Mouse (Mus musculus): Measurements from ENCODE around the gene Rmdn3. TPM values are rescaled to one million over a fixed set of nuclear protein-coding genes. Genes with fewer than 3 reads are reported as not detected.

Gene Rmdn3
- polyA plus RNA-seq, 1 experiment = 124 TPM

DNA sequence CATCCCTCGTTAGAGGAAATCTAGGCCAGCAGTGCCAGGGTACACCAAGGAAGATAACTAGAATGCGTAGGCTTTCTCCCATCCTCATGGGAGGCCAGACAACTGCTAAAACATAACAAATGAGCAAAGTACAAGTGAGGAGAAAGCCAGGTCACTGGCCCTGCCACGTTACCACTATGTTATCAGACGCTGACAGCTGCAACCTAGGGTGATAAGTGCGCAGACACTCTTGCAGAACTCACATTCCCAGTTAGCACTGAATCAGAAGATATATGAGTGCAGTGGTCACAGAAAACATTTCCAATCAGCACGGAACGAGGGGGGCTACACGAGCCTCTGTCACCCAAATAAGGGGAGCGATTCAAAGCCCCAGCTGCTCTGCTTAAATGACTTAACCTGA, 1.4 kb downstream of the Rmdn3 start:
- H3K4me3 ChIP-seq (ENCODE audit: insufficient read depth, low read depth, low read length) = peak overlapping the region; percentile 83
- H3K27ac ChIP-seq (replicated peaks; ENCODE audit: low read depth, low read length) = peak overlapping the region; percentile 46
- peaks cover 12% of the 10 kb centered on the region for H3K4me1 ChIP-seq (ENCODE audit: control insufficient read depth, insufficient read depth, insufficient read length, low read length)

DNA sequence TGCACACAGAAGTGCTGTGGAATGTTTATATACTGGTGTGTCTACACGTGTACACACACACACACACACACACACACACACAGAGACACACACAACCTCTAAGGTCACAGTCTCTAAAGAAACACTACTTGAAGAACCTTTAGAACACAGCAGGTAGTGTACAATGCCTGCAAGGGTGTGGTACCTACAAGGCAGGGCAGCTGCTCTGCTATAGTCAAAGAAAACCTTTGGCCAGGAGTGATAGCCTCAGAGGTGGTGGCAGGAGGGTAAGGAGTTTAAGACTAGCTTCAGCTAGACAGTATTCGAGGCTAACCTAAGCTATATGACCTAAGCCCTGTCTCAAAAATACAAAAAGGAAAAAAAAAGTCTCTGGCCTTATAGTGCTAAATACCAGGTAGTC, 2.2 kb downstream of the Rmdn3 start:
- Histone ChIP-seq H3K4me1 (ENCODE audit: control insufficient read depth, insufficient read depth, insufficient read length, low read length) (peaks cover 12% of the 10 kb centered on the region), H3K27ac (replicated peaks; ENCODE audit: low read depth, low read length) (peak overlapping the region; percentile 61), H3K4me3 (ENCODE audit: insufficient read depth, low read depth, low read length) (no peak overlapping the region)

DNA sequence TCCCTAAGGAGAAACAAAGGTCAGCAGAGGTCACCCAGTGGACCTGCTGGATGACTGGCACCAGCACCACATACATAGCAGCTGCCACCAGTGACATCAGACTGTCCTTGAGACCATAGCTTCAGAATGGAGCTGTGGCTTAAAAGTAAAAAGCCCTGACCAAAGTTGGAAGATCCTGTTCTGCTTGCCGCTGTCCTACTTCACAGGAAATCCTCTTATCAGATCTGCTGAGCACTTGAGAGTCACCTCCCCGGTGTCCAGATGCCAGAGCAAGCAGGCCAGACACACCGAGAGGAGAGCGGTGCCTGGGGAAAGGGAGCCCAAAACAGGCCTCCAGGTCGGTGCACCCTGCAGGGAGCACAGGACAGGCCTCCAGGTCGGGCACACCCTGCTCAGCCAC, 4.6 kb downstream of the Rmdn3 start:
- Histone ChIP-seq H3K4me1 (ENCODE audit: control insufficient read depth, insufficient read depth, insufficient read length, low read length) (peaks cover 12% of the 10 kb centered on the region), H3K4me3 (ENCODE audit: insufficient read depth, low read depth, low read length) (no peak overlapping the region)

DNA sequence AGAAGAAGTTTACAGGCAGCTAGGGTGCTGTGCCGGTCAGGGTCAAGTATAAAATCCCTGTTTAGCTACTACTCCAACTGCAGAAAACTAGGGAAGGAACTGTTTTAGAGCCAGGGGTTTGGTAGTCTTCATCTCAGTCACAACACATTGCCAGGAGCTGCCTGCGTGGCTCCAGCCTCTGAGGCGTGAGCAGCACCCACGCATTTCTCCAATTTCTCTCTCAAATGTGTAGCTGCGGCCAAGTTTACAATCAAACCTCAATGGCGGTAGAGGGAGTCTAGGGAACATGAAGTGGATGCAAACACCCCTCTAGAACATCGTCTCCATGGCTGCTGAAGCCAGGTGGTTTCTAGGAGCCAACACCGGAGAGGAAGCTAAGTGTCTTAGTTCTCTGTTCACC, 9.1 kb downstream of the Rmdn3 start:
- no peak overlapping the region for H3K27ac ChIP-seq (replicated peaks; ENCODE audit: low read depth, low read length)
- peaks cover 7% of the 10 kb centered on the region; the same call in 1 of the 2 replicates for H3K4me1 ChIP-seq (ENCODE audit: control insufficient read depth, insufficient read depth, insufficient read length, low read length)
- no peak overlapping the region for H3K4me3 ChIP-seq (ENCODE audit: insufficient read depth, low read depth, low read length)

More for the DNA sequence above, 4.6 kb downstream of the Rmdn3 start:
- peak overlapping the region; percentile 95 for H3K27ac ChIP-seq (replicated peaks; ENCODE audit: low read depth, low read length)

DNA sequence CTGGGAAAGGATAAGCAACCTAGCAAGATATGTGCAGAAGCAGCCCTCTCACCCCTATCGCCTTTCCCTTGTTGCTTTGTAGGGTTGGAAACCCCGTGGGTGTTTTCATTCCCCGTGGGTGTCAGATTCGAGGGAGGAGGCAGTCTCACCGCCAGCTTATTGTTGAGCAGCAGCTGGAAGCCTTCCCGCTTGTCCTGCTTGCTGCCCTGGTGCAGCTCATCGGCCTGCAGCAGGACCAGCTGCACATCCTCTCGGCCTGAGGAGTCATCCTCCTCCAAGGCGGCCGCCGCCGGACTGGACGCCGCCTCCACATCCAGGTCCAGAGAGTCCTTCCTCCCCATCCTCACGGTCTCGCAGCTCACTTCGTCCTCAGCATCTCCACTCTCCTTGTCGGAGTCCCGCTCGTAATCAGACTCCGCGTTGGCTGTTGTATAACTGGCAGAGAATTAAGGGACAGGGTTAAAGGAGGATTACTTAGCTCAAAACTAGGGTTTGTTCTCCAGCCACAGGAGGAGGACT, 9.6 kb downstream of the Rmdn3 start:
- Histone ChIP-seq H3K4me1 (ENCODE audit: control insufficient read depth, insufficient read depth, insufficient read length, low read length) (peaks cover 3% of the 10 kb centered on the region; the same call in 1 of the 2 replicates), H3K27ac (replicated peaks; ENCODE audit: low read depth, low read length) (no peak overlapping the region)

DNA sequence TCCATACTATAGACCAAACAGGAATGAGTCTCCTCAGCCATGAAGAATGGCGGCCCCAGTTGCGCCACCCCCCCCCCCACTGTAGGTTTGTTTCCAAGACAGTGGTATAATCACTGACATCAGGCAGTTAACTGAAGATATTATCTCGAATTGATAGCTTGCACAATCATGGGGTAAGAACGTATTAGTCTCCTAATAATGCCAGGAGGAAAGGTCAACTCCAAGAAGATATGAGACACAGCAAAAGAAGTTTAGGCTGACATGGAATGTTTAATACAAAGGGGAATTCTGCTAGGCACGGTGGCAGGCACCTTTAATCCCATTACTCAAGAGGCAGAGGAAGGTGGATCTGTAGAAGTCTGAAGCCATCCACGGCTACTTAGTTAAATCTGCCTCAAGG, 10.4 kb downstream of the Rmdn3 start:
- Histone ChIP-seq H3K4me1 (ENCODE audit: control insufficient read depth, insufficient read depth, insufficient read length, low read length) (no peaks in the 10 kb centered on the region), H3K4me3 (ENCODE audit: insufficient read depth, low read depth, low read length) (no peak overlapping the region)

More for the DNA sequence above, 9.6 kb downstream of the Rmdn3 start:
- no peak overlapping the region for H3K4me3 ChIP-seq (ENCODE audit: insufficient read depth, low read depth, low read length)

DNA sequence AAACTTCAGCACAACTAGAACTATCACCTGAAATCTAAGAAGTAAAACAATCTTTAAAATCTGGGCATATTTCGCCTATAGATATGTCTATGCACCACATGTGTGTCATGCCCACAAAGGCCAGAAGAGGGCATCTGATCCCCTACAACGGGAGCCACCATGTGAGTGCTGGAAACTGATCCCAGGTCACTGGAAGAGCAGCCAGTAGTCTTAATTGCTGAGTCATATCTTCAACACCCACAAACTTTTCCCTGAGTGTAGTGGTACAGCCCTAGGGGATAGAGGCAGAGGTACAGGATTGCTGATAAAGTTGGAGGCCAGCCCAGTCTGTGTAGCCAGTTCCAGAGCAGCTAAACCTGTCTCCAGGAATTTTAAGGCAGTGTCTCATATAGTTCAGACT, 11.6 kb downstream of the Rmdn3 start:
- no peak overlapping the region for H3K4me3 ChIP-seq (ENCODE audit: insufficient read depth, low read depth, low read length)
- H3K4me1 ChIP-seq (ENCODE audit: control insufficient read depth, insufficient read depth, insufficient read length, low read length) = no peaks in the 10 kb centered on the region
- H3K27ac ChIP-seq (replicated peaks; ENCODE audit: low read depth, low read length) = no peak overlapping the region

More for the DNA sequence above, 10.4 kb downstream of the Rmdn3 start:
- 0 out of 2 replicates have a peak overlapping the region, but pooled peaks have one; percentile 3 for H3K27ac ChIP-seq (replicated peaks; ENCODE audit: low read depth, low read length)

DNA sequence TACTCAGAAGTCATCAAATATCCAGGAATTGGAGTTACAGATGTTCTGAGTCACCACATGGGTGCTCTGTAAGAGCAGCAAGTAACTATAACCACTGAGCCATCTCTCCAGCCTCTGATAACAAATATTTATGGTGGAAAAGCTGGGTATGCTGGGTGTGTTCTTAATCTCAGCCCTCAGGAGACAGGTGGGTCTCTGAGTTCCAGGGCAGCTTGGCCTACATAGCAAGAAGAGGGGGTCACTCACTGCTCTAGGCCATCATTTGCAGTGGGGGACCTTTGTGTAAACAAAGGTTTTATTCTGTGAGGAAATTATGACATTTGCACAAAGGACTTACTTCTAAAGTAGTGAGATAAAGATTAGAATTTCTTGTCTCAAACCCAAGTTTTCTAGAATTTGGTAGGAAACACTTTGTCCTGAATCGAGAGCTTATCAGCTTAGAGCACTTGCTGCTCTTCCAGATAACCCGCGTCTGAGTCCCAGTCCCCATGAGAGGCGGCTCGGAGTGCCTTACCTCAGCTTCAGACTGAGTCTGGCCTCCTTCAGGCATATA, 20.4 kb downstream of the Rmdn3 start:
- Histone ChIP-seq H3K27ac (replicated peaks; ENCODE audit: low read depth, low read length) (no peak overlapping the region), H3K4me3 (ENCODE audit: insufficient read depth, low read depth, low read length) (no peak overlapping the region), H3K4me1 (ENCODE audit: control insufficient read depth, insufficient read depth, insufficient read length, low read length) (no peaks in the 10 kb centered on the region)

DNA sequence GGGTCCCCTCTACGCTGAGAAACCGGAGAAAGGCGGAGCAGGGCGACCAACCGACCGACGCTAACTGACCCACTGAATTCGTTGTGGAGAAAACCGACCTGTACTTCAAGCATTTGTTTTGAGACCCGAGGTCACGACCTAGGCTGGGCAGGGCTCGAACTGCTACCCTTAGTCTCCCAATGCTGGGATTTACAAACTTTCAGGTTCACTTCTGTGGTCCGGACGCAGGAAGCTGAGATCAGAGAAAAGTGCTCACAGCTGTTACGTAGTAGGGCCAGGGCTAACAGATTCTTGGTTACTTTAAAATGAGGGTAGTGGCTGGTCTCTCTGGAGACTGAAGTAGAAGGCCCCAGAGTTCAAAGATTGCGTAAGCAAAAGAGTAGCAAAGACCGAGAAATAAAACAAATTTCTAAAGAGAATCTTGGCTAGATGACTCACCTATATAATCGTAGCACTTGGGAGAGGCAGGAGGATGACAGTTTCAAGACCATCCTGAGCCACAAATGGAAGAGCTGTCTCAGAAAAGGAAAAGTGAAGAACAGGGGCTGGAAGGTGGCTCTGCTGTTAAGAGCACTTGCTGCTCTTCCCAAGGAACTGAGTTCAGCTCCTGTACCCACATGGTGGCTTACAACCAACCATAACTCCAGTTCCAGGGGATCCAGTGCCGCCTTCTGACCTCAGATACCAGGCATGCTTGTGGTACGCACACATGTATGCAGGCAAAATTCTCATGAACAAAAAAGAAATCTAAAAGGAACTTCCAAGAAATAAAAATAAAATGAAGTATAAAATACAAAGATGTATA, 43.5 kb downstream of the Rmdn3 start:
- H3K27ac ChIP-seq (replicated peaks; ENCODE audit: low read depth, low read length) = no peak overlapping the region
- H3K4me1 ChIP-seq (ENCODE audit: control insufficient read depth, insufficient read depth, insufficient read length, low read length) = no peaks in the 10 kb centered on the region
- peak overlapping the region; percentile 98 for H3K4me3 ChIP-seq (ENCODE audit: insufficient read depth, low read depth, low read length)

DNA sequence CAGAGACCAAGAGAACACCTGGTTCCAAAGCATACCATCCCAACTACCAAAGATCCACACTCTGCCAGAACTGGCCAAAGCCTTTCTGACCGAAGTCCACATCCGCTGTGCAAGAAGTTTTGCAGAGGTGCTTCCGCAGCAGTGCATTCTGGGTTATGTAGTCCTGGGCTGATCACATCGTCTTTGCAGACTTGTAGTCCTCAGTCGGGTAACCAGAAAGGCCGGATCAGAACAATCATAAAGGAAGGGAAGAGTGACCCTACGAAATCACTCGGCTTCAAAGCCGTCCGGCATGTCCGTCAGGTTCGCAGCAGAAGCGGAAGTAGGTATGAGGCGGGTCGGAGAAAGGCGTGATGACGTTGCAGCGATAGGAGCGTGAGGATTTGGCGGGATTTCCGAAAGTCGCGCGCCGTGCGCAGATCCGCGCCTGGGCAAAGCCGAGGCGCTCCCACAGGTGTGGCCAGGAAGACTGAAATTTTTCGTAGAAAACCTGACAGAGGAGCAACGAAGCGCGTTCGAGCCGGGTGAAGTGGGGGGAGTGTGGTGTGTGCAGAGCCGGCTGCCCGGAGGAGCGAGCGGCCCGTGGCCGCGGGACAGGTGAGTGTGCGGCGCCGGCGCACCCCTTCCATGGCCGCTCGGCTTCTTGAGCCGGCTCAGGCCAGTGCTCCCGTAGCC, 44.3 kb downstream of the Rmdn3 start, which contains the start of gene Rad51:
TSS of gene Rad51 (plus strand) at position 356 of the 675 bp plus-strand sequence.
- H3K4me1 ChIP-seq (ENCODE audit: control insufficient read depth, insufficient read depth, insufficient read length, low read length) = no peaks in the 10 kb centered on the region
- H3K27ac ChIP-seq (replicated peaks; ENCODE audit: low read depth, low read length) = peak within 1 kb of the TSS; percentile 99
- peak within 1 kb of the TSS; percentile 98 for H3K4me3 ChIP-seq (ENCODE audit: insufficient read depth, low read depth, low read length)

DNA sequence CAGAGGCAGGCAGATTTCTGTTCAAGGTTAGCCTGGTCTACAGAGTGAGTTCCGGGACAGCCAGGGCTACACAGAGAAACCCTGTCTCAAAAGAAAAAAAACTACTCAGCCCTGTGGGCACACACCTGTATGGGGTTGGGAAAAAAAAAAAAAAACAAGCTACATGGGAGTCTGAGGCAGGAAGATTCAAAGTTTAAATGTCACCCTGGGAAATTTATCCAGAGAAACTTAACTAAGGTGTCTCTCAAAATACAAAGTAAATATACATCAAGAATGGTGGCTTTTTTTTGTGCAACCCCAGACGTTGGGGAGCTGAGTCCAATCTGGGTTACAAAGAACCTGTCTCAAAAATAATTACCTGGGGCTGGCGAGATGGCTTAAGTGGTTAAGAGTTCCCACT, 45.8 kb downstream of the Rmdn3 start:
- no peak overlapping the region for H3K27ac ChIP-seq (replicated peaks; ENCODE audit: low read depth, low read length)
- H3K4me1 ChIP-seq (ENCODE audit: control insufficient read depth, insufficient read depth, insufficient read length, low read length) = no peaks in the 10 kb centered on the region
- H3K4me3 ChIP-seq (ENCODE audit: insufficient read depth, low read depth, low read length) = no peak overlapping the region

DNA sequence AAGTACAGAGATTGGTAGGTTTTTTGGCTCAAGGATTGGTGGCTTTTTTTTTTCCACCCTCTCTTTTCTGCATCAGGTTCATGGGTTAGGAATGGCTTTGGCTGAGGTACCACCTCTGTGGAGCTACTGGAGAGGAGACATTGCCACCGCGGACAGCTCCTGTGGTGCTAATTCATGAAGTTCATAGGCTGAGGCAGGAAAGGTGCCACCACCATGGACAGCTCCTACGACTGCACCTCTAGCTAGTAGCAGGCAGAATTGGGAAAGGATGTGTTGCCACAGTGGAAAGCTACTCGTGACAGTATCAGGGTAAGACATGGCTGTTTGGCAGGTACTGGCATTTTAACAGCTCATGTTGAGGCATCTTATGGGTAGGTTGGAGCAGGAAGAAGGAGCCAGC, 48.3 kb downstream of the Rmdn3 start:
- H3K4me1 ChIP-seq (ENCODE audit: control insufficient read depth, insufficient read depth, insufficient read length, low read length) = no peaks in the 10 kb centered on the region
- H3K4me3 ChIP-seq (ENCODE audit: insufficient read depth, low read depth, low read length) = no peak overlapping the region
- H3K27ac ChIP-seq (replicated peaks; ENCODE audit: low read depth, low read length) = no peak overlapping the region

DNA sequence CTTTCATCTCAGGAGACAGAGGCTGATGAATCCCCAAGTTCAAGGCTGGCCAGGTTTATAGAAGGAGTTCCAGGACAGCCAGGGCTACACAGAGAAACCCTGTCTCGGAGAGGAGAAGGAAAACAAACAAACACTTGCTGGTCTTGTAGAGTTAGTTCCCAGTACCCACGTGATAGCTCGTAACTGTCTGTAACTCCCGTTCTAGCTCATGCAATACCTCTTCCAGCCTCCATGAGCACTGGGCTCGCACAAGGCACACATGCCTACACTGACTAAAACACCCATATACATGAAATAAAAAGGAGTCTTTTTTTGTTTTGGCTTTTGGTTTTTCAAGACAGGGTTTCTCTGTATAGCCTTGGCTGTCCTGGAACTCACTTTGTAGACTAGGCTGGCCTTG, 50.3 kb downstream of the Rmdn3 start:
- no peaks in the 10 kb centered on the region for H3K4me1 ChIP-seq (ENCODE audit: control insufficient read depth, insufficient read depth, insufficient read length, low read length)
- H3K4me3 ChIP-seq (ENCODE audit: insufficient read depth, low read depth, low read length) = no peak overlapping the region
- H3K27ac ChIP-seq (replicated peaks; ENCODE audit: low read depth, low read length) = no peak overlapping the region

DNA sequence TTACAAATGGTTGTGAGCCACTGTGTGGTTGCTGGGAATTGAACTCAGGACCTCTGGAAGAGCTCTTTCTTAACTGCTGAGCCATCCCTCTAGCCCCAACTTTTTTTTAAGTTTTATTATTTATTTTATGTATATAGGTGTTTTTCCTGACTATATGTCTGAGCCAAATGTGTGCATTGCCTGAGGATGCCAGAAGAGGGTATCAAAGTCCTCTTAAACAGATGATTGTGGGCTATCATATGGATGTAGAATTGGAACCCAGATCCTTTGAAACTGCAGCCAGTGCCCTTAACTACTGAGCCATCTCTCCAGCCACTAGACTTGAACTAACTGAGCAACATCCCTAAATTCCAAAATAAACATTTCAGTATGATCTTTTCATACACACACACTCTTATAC, 55.3 kb downstream of the Rmdn3 start:
- no peak overlapping the region for H3K27ac ChIP-seq (replicated peaks; ENCODE audit: low read depth, low read length)
- H3K4me3 ChIP-seq (ENCODE audit: insufficient read depth, low read depth, low read length) = no peak overlapping the region
- H3K4me1 ChIP-seq (ENCODE audit: control insufficient read depth, insufficient read depth, insufficient read length, low read length) = no peaks in the 10 kb centered on the region
